Mouse (Mus musculus) limb, embryonic 15.5 days (tissue): ENCODE measurements around the gene Nmt1. TPM values are rescaled to one million over a fixed set of nuclear protein-coding genes. Genes with fewer than 3 reads are reported as not detected.

Experiments
- ATAC-seq: fragments of 200-750 bp; cut with Nextera tagmentation; 2 replicates; pipeline ENCODE4 v1.8.0; 2017; ENCODE audit warnings: low read depth, moderate TSS enrichment; ENCODE audit not compliant: insufficient number of reproducible peaks, low FRiP score, low TSS enrichment
- H3K27ac ChIP-seq: fragments of 300-500 bp; sonication (generic); 2 replicates; pipeline ENCODE4 v1.5.1; 2015; ENCODE audit warnings: moderate library complexity, mild to moderate bottlenecking, inconsistent platforms
- H3K27me3 ChIP-seq: fragments of 300-500 bp; sonication (generic); 2 replicates; pipeline ENCODE4 v1.6.1; 2015; ENCODE audit warnings: inconsistent platforms
- H3K36me3 ChIP-seq: fragments of 300-500 bp; sonication (generic); 2 replicates; pipeline ENCODE4 v1.6.1; 2015; ENCODE audit warnings: inconsistent platforms
- H3K4me1 ChIP-seq: fragments of 300-500 bp; sonication (generic); 2 replicates; pipeline ENCODE4 v1.6.1; 2015; ENCODE audit warnings: inconsistent platforms
- H3K4me2 ChIP-seq: fragments of 300-500 bp; sonication (generic); 2 replicates; pipeline ENCODE4 v1.6.1; 2015; ENCODE audit warnings: mild to moderate bottlenecking, inconsistent platforms
- H3K4me3 ChIP-seq: fragments of 300-500 bp; sonication (generic); 2 replicates; pipeline ENCODE4 v1.5.1; 2015; ENCODE audit warnings: mild to moderate bottlenecking, inconsistent platforms
- H3K9ac ChIP-seq: fragments of 300-500 bp; sonication (generic); 2 replicates; pipeline ENCODE4 v1.6.1; 2015; ENCODE audit warnings: inconsistent platforms
- H3K9me3 ChIP-seq: fragments of 300-500 bp; sonication (generic); 2 replicates; pipeline ENCODE4 v1.6.1; 2016; ENCODE audit warnings: inconsistent platforms
- WGBS: fragments of 180-500 bp; shearing (Covaris S2); methylation state at CpG from one replicate; pipeline ENCODE4 v1.1.7; 2015; 5-methylcytosine and 5-hydroxymethylcytosine counted together
- polyA plus RNA-seq: library from polyadenylated mRNA; unstranded; fragments of >200 nt; fragmentation: Nextera tagmentation; extraction: Ambion mirVana; gene quantifications from 2 replicates; pipeline ENCODE4 v1.2.1, GENCODE M21; 2015

Gene Nmt1
- polyA plus RNA-seq, 1 experiment from 2014 or later = 54.0 TPM

- H3K27ac ChIP-seq = peak overlapping the region; percentile 57
- ATAC-seq = peak; percentile 86
- peak overlapping the region; percentile 68 for H3K4me3 ChIP-seq
- 2% methylated on average over 35 of the region's 35 CpGs for WGBS
- H3K27me3 ChIP-seq = peaks cover 13% of the 10 kb centered on the region; the same call in 1 of the 2 replicates
- H3K9ac ChIP-seq = peak overlapping the region; percentile 27
- peak overlapping the region; percentile 92 for H3K4me2 ChIP-seq
- H3K4me1 ChIP-seq = peaks cover 35% of the 10 kb centered on the region
- H3K9me3 ChIP-seq = no peaks in the 10 kb centered on the region
- peaks cover 6% of the 10 kb centered on the region; the same call in 1 of the 2 replicates for H3K36me3 ChIP-seq
Observed at GRCm38 (mm10) chr11:103102725-103103349, 74.8 kb downstream of the Nmt1 start.

GRCm38 (mm10) chr11:103103621-103104020 is 75.6 kb downstream of the Nmt1 start:
- 56% methylated on average over 8 of the region's 8 CpGs for WGBS

GRCm38 (mm10) chr11:103104469-103104868 is 76.5 kb downstream of the Nmt1 start:
- Histone ChIP-seq H3K36me3 (peaks cover 6% of the 10 kb centered on the region; the same call in 1 of the 2 replicates), H3K27ac (no peak overlapping the region), H3K9ac (no peak overlapping the region), H3K4me2 (no peak overlapping the region), H3K4me1 (peaks cover 26% of the 10 kb centered on the region), H3K27me3 (peaks cover 6% of the 10 kb centered on the region; the same call in 1 of the 2 replicates), H3K4me3 (no peak overlapping the region), H3K9me3 (no peaks in the 10 kb centered on the region)
- no peak for ATAC-seq
- 73% methylated on average over 7 of the region's 7 CpGs for WGBS

More at GRCm38 (mm10) chr11:103103621-103104020, 75.6 kb downstream of the Nmt1 start:
- ATAC-seq = no peak
- Histone ChIP-seq H3K4me2 (peak overlapping the region; percentile 92), H3K9ac (no peak overlapping the region), H3K4me3 (peak overlapping the region; percentile 68), H3K27ac (no peak overlapping the region), H3K27me3 (peaks cover 13% of the 10 kb centered on the region; the same call in 1 of the 2 replicates), H3K9me3 (no peaks in the 10 kb centered on the region), H3K36me3 (peaks cover 6% of the 10 kb centered on the region; the same call in 1 of the 2 replicates), H3K4me1 (peaks cover 30% of the 10 kb centered on the region)

- Histone ChIP-seq H3K4me3 (no peak overlapping the region), H3K36me3 (peaks cover 6% of the 10 kb centered on the region; the same call in 1 of the 2 replicates), H3K27ac (no peak overlapping the region), H3K9me3 (no peaks in the 10 kb centered on the region), H3K27me3 (peaks cover 5% of the 10 kb centered on the region; the same call in 1 of the 2 replicates), H3K4me1 (peaks cover 26% of the 10 kb centered on the region), H3K4me2 (no peak overlapping the region), H3K9ac (no peak overlapping the region)
- 46% methylated on average over 14 of the region's 14 CpGs for WGBS
- no peak for ATAC-seq
Observed at GRCm38 (mm10) chr11:103105180-103105725, 77.3 kb downstream of the Nmt1 start.

GRCm38 (mm10) chr11:103105810-103106209 is 77.8 kb downstream of the Nmt1 start:
- Histone ChIP-seq H3K27me3 (0 out of 2 replicates have a peak, but pooled peaks cover 5% of the 10 kb centered on the region), H3K4me1 (peaks cover 25% of the 10 kb centered on the region), H3K36me3 (peaks cover 6% of the 10 kb centered on the region; the same call in 1 of the 2 replicates), H3K4me2 (no peak overlapping the region), H3K9ac (no peak overlapping the region), H3K4me3 (no peak overlapping the region), H3K27ac (no peak overlapping the region), H3K9me3 (no peaks in the 10 kb centered on the region)
- no peak for ATAC-seq
- WGBS = 86% methylated on average over 6 of the region's 6 CpGs

- no peak overlapping the region for H3K27ac ChIP-seq
- H3K36me3 ChIP-seq = peaks cover 6% of the 10 kb centered on the region; the same call in 1 of the 2 replicates
- no peak for ATAC-seq
- no peaks in the 10 kb centered on the region for H3K9me3 ChIP-seq
- H3K4me2 ChIP-seq = no peak overlapping the region
- no peak overlapping the region for H3K9ac ChIP-seq
- H3K4me1 ChIP-seq = peaks cover 23% of the 10 kb centered on the region
- WGBS = 59% methylated on average over 4 of the region's 4 CpGs
- no peak overlapping the region for H3K4me3 ChIP-seq
- H3K27me3 ChIP-seq = no peaks in the 10 kb centered on the region
Observed at GRCm38 (mm10) chr11:103106386-103106785, 78.4 kb downstream of the Nmt1 start.

GRCm38 (mm10) chr11:103111301-103111700 is 83.3 kb downstream of the Nmt1 start:
- Histone ChIP-seq H3K36me3 (peaks cover 3% of the 10 kb centered on the region; the same call in 1 of the 2 replicates), H3K9ac (no peak overlapping the region), H3K9me3 (no peaks in the 10 kb centered on the region), H3K27ac (peak overlapping the region; percentile 72), H3K4me3 (peak overlapping the region; percentile 39), H3K4me2 (peak overlapping the region; percentile 76), H3K27me3 (no peaks in the 10 kb centered on the region; the same call in 1 of the 2 replicates), H3K4me1 (peaks cover 37% of the 10 kb centered on the region)
- ATAC-seq = no peak
- WGBS = 19% methylated on average over 10 of the region's 10 CpGs

GRCm38 (mm10) chr11:103111881-103112551 is 84.0 kb downstream of the Nmt1 start:
- ATAC-seq = no peak
- H3K27ac ChIP-seq = peak overlapping the region; percentile 72

GRCm38 (mm10) chr11:103112552-103112912 is 84.5 kb downstream of the Nmt1 start:
- H3K27ac ChIP-seq = peak overlapping the region; percentile 72
- H3K36me3 ChIP-seq = no peaks in the 10 kb centered on the region
- WGBS = 16% methylated on average over 9 of the region's 9 CpGs
- no peaks in the 10 kb centered on the region for H3K9me3 ChIP-seq
- H3K4me2 ChIP-seq = peak overlapping the region; percentile 76
- ATAC-seq = no peak
- H3K27me3 ChIP-seq = no peaks in the 10 kb centered on the region; the same call in 1 of the 2 replicates
- peak overlapping the region; percentile 18; the same call in 1 of the 2 replicates for H3K9ac ChIP-seq
- H3K4me1 ChIP-seq = peaks cover 39% of the 10 kb centered on the region
- peak overlapping the region; percentile 39 for H3K4me3 ChIP-seq

More at GRCm38 (mm10) chr11:103111881-103112551, 84.0 kb downstream of the Nmt1 start:
- WGBS = 3% methylated on average over 28 of the region's 28 CpGs
- H3K4me3 ChIP-seq = peak overlapping the region; percentile 39
- H3K27me3 ChIP-seq = no peaks in the 10 kb centered on the region; the same call in 1 of the 2 replicates
- no peaks in the 10 kb centered on the region for H3K9me3 ChIP-seq
- H3K4me1 ChIP-seq = peaks cover 39% of the 10 kb centered on the region
- no peaks in the 10 kb centered on the region for H3K36me3 ChIP-seq
- peak overlapping the region; percentile 76 for H3K4me2 ChIP-seq
- H3K9ac ChIP-seq = peak overlapping the region; percentile 18; the same call in 1 of the 2 replicates

GRCm38 (mm10) chr11:103113005-103113404 is 85.0 kb downstream of the Nmt1 start:
- Histone ChIP-seq H3K27ac (peak overlapping the region; percentile 72), H3K36me3 (no peaks in the 10 kb centered on the region), H3K4me3 (no peak overlapping the region), H3K4me1 (peaks cover 39% of the 10 kb centered on the region), H3K9ac (no peak overlapping the region), H3K27me3 (no peaks in the 10 kb centered on the region; the same call in 1 of the 2 replicates), H3K9me3 (no peaks in the 10 kb centered on the region), H3K4me2 (peak overlapping the region; percentile 76)
- ATAC-seq = no peak
- 39% methylated on average over 12 of the region's 12 CpGs for WGBS

GRCm38 (mm10) chr11:103113771-103114170 is 85.8 kb downstream of the Nmt1 start:
- no peak overlapping the region for H3K27ac ChIP-seq
- no peaks in the 10 kb centered on the region for H3K9me3 ChIP-seq
- H3K4me3 ChIP-seq = no peak overlapping the region

More at GRCm38 (mm10) chr11:103113771-103114170, 85.8 kb downstream of the Nmt1 start:
- Histone ChIP-seq H3K9ac (no peak overlapping the region), H3K4me2 (no peak overlapping the region), H3K4me1 (peaks cover 44% of the 10 kb centered on the region), H3K36me3 (no peaks in the 10 kb centered on the region), H3K27me3 (no peaks in the 10 kb centered on the region; the same call in 1 of the 2 replicates)
- ATAC-seq = no peak
- 53% methylated on average over 4 of the region's 4 CpGs for WGBS
